Mouse (Mus musculus): ENCODE results near the gene Kcnip4.

The Kcnip4 gene

GRCm38 (mm10) chr5:49350126-49350909 lies 174.4 kb downstream of the Kcnip4 start:
- peak; percentile 42 for DNase-seq

- DNase-seq, result no peak
Measured at GRCm38 (mm10) chr5:49349541-49349940, 175.2 kb downstream of the Kcnip4 start.

GRCm38 (mm10) chr5:49348511-49348910 lies 176.2 kb downstream of the Kcnip4 start:
- no peak for DNase-seq

- DNase-seq, result no peak
Measured at GRCm38 (mm10) chr5:49344606-49345005, 180.1 kb downstream of the Kcnip4 start.

GRCm38 (mm10) chr5:49337164-49337563 lies 187.5 kb downstream of the Kcnip4 start:
- DNase-seq, result no peak

- DNase-seq, result no peak
Measured at GRCm38 (mm10) chr5:49333063-49333462, 191.6 kb downstream of the Kcnip4 start.

GRCm38 (mm10) chr5:49329023-49329422 lies 195.7 kb downstream of the Kcnip4 start:
- DNase-seq, result no peak

- DNase-seq, result no peak
Measured at GRCm38 (mm10) chr5:49318661-49319060, 206.0 kb downstream of the Kcnip4 start.

- no peak for DNase-seq
Measured at GRCm38 (mm10) chr5:49317869-49318268, 206.8 kb downstream of the Kcnip4 start.

GRCm38 (mm10) chr5:49306796-49307195 lies 217.9 kb downstream of the Kcnip4 start:
- no peak for DNase-seq

GRCm38 (mm10) chr5:49305321-49305720 lies 219.4 kb downstream of the Kcnip4 start:
- no peak for DNase-seq

GRCm38 (mm10) chr5:49298654-49299053 lies 226.1 kb downstream of the Kcnip4 start:
- no peak for DNase-seq

- no peak for DNase-seq
Measured at GRCm38 (mm10) chr5:49292421-49292820, 232.3 kb downstream of the Kcnip4 start.

- no peak for DNase-seq
Measured at GRCm38 (mm10) chr5:49291801-49292200, 232.9 kb downstream of the Kcnip4 start.

GRCm38 (mm10) chr5:49285455-49286135 lies 239.1 kb downstream of the Kcnip4 start:
- DNase-seq, result no peak

GRCm38 (mm10) chr5:49284776-49285175 lies 239.9 kb downstream of the Kcnip4 start:
- DNase-seq, result no peak

GRCm38 (mm10) chr5:49283403-49283802 lies 241.3 kb downstream of the Kcnip4 start:
- DNase-seq, result no peak

GRCm38 (mm10) chr5:49271864-49272263 lies 252.8 kb downstream of the Kcnip4 start:
- no peak for DNase-seq

GRCm38 (mm10) chr5:49268807-49269206 lies 255.9 kb downstream of the Kcnip4 start:
- DNase-seq, result no peak

- no peak for DNase-seq
Measured at GRCm38 (mm10) chr5:49259356-49259755, 265.4 kb downstream of the Kcnip4 start.

GRCm38 (mm10) chr5:49256850-49257249 lies 267.9 kb downstream of the Kcnip4 start:
- DNase-seq, result no peak

- DNase-seq, result no peak
Measured at GRCm38 (mm10) chr5:49255983-49256382, 268.7 kb downstream of the Kcnip4 start.

- no peak for DNase-seq
Measured at GRCm38 (mm10) chr5:49247081-49247480, 277.6 kb downstream of the Kcnip4 start.

GRCm38 (mm10) chr5:49244414-49244813 lies 280.3 kb downstream of the Kcnip4 start:
- DNase-seq, result no peak
